Mouse (Mus musculus): Measurements from ENCODE around the gene Nup155.

DNA sequence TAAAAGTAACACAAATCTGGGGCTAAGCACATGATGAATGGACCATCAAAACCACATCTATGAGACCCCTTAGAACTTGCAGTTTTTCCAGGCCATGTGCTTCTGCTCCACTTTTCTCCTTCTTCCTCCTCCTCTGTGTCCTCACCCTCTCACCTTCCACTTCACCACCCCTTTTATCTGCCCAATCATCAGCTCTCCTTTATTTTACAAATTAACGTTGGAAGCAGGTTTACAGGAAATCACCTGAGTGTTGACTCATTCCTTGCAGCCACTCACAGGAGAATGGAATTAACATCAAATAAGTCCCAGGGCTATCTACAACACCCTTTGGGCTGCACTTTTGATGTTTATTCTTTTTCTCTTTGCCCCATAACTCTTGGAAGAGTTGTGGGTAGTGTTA lies 52.8 kb downstream of the Nup155 start:
- TF ChIP-seq ZNF384 (IDR thresholded peaks at IDR 0.05; ENCODE audit: low read depth, low read length) (no peak), MAFK (IDR thresholded peaks at IDR 0.05; ENCODE audit: insufficient read depth, low read depth, low read length) (no peak), ZC3H11A (IDR thresholded peaks at IDR 0.05; ENCODE audit: borderline replicate concordance, low read depth, low read length) (no peak), CHD2 (IDR thresholded peaks at IDR 0.05; ENCODE audit: low read depth, low read length) (no peak), HCFC1 (IDR thresholded peaks at IDR 0.05; ENCODE audit: borderline replicate concordance, insufficient read depth, low read length) (no peak)
